Mouse (Mus musculus) MEL (cell line): Measurements from ENCODE around the gene Masp2. TPM values are rescaled to one million over a fixed set of nuclear protein-coding genes. Genes with fewer than 3 reads are reported as not detected.

Experiments used
- DNase-seq: peaks from one replicate; pipeline ENCODE4 v3.0.0; 2011; ENCODE audit warnings: low read depth, low spot score
- H3K27ac ChIP-seq: 2 replicates; pipeline ENCODE4 v1.5.1; 2012; ENCODE audit warnings: low read depth, mild to moderate bottlenecking, control low read depth, low read length, moderate library complexity; ENCODE audit not compliant: control insufficient read depth
- H3K27me3 ChIP-seq, 2 experiments: fragments of 150-350 bp in 1 of 2; sonication (generic) in 1 of 2; 2 replicates each; pipeline ENCODE4 v1.6.1; 2012; ENCODE audit warnings: low read length in 2 of 2, mild to moderate bottlenecking in 2 of 2, improper control_type of control experiment in 1 of 2, moderate library complexity in 1 of 2; ENCODE audit not compliant: insufficient read depth in 2 of 2, control insufficient read depth in 1 of 2
- H3K36me3 ChIP-seq, 2 experiments: 2 replicates each; pipeline ENCODE4 v1.6.1; 2012 to 2014; ENCODE audit warnings: low read length in 2 of 2, improper control_type of control experiment in 1 of 2, inconsistent platforms in 1 of 2, mild to moderate bottlenecking in 1 of 2; ENCODE audit not compliant: insufficient read depth in 2 of 2, control insufficient read depth in 1 of 2
- H3K4me1 ChIP-seq, 2 experiments: fragments of 150-350 bp in 1 of 2; sonication (generic) in 1 of 2; 2 replicates each; pipeline ENCODE4 v1.6.1; 2012; ENCODE audit warnings: low read length in 2 of 2, improper control_type of control experiment in 1 of 2, mild to moderate bottlenecking in 1 of 2; ENCODE audit not compliant: insufficient read depth in 2 of 2, control insufficient read depth in 1 of 2
- H3K4me3 ChIP-seq, 2 experiments: fragments of 150-350 bp in 1 of 2; sonication (generic) in 1 of 2; 2 replicates each; pipeline ENCODE4 v1.5.1; 2012; ENCODE audit warnings: low read depth in 2 of 2, low read length in 2 of 2, mild to moderate bottlenecking in 2 of 2, moderate library complexity in 2 of 2, control low read depth in 1 of 2, improper control_type of control experiment in 1 of 2; ENCODE audit not compliant: control insufficient read depth in 1 of 2, insufficient read depth in 1 of 2
- H3K79me2 ChIP-seq: 2 replicates; pipeline ENCODE4 v1.6.1; 2012; ENCODE audit warnings: mild to moderate bottlenecking, low read length, moderate library complexity; ENCODE audit not compliant: control insufficient read depth, poor library complexity, insufficient read depth
- H3K9ac ChIP-seq: 2 replicates; pipeline ENCODE4 v1.6.1; 2012; ENCODE audit warnings: low read depth, mild to moderate bottlenecking, control low read depth, low read length, moderate library complexity; ENCODE audit not compliant: control insufficient read depth, poor library complexity, severe bottlenecking
- H3K9me3 ChIP-seq: fragments of 150-350 bp; sonication (generic); replicated peaks from 2 replicates; pipeline ENCODE4 v1.6.1; 2012; ENCODE audit warnings: mild to moderate bottlenecking, low read length, improper control_type of control experiment, moderate library complexity; ENCODE audit not compliant: insufficient read depth
- EP300 ChIP-seq, 2 experiments: IDR thresholded peaks; 2 replicates each; pipeline ENCODE4 v1.6.1; 2011; ENCODE audit warnings: improper control_type of control experiment in 2 of 2, low read length in 2 of 2, low read depth in 1 of 2, mild to moderate bottlenecking in 1 of 2
- KAT2A ChIP-seq: conservative IDR thresholded peaks from 2 replicates; pipeline ENCODE4 v1.6.1; 2012; ENCODE audit warnings: low read depth, low read length, improper control_type of control experiment, inconsistent platforms
- MAX ChIP-seq: IDR thresholded peaks from 2 replicates; pipeline ENCODE4 v1.6.1; 2011; ENCODE audit warnings: low read length, improper control_type of control experiment
- MEF2A ChIP-seq: IDR thresholded peaks from 2 replicates; pipeline ENCODE4 v1.6.1; 2014; ENCODE audit warnings: low read depth, mild to moderate bottlenecking, inconsistent platforms, low read length, improper control_type of control experiment; ENCODE audit not compliant: poor library complexity, insufficient replicate concordance, severe bottlenecking; ENCODE audit errors: extremely low read depth
- MXI1 ChIP-seq: IDR thresholded peaks from 2 replicates; pipeline ENCODE4 v1.6.1; 2011; ENCODE audit warnings: mild to moderate bottlenecking, low read depth, low read length, improper control_type of control experiment
- NRF1 ChIP-seq: IDR thresholded peaks from 2 replicates; pipeline ENCODE4 v1.6.1; 2014; ENCODE audit warnings: low read depth, mild to moderate bottlenecking, inconsistent platforms, low read length, improper control_type of control experiment, moderate library complexity; ENCODE audit not compliant: poor library complexity, insufficient read depth, severe bottlenecking
- POLR2A ChIP-seq, 2 experiments: IDR thresholded peaks; 2 replicates each; pipeline ENCODE4 v1.6.1; 2011 to 2012; ENCODE audit warnings: low read length in 2 of 2, mild to moderate bottlenecking in 2 of 2, control low read depth in 1 of 2, improper control_type of control experiment in 1 of 2, low read depth in 1 of 2, moderate library complexity in 1 of 2; ENCODE audit not compliant: control insufficient read depth in 1 of 2, insufficient read depth in 1 of 2, poor library complexity in 1 of 2
- RAD21 ChIP-seq: IDR thresholded peaks from 2 replicates; pipeline ENCODE4 v1.6.1; 2011; ENCODE audit warnings: mild to moderate bottlenecking, low read depth, low read length, improper control_type of control experiment
- RCOR1 ChIP-seq: IDR thresholded peaks from 2 replicates; pipeline ENCODE4 v1.6.1; 2012; ENCODE audit warnings: low read depth, mild to moderate bottlenecking, inconsistent platforms, low read length, improper control_type of control experiment
- SMC3 ChIP-seq: IDR thresholded peaks from 2 replicates; pipeline ENCODE4 v1.6.1; 2011; ENCODE audit warnings: low read depth, low read length, improper control_type of control experiment
- TAL1 ChIP-seq: IDR thresholded peaks from 2 replicates; pipeline ENCODE4 v1.6.1; 2012; ENCODE audit warnings: mild to moderate bottlenecking, inconsistent platforms, low read length, moderate library complexity, mixed read lengths
- TCF12 ChIP-seq: IDR thresholded peaks from 2 replicates; pipeline ENCODE4 v1.6.1; 2014; ENCODE audit warnings: low read depth, mild to moderate bottlenecking, inconsistent platforms, low read length, improper control_type of control experiment, moderate library complexity
- UBTF ChIP-seq: IDR thresholded peaks from 2 replicates; pipeline ENCODE4 v1.6.1; 2012; ENCODE audit warnings: low read depth, mild to moderate bottlenecking, inconsistent platforms, low read length, improper control_type of control experiment, moderate library complexity, borderline replicate concordance; ENCODE audit not compliant: insufficient read depth
- ZC3H11A ChIP-seq: IDR thresholded peaks from 2 replicates; pipeline ENCODE4 v1.6.1; 2012; ENCODE audit warnings: low read depth, mild to moderate bottlenecking, inconsistent platforms, low read length, improper control_type of control experiment
- ZKSCAN1 ChIP-seq: IDR thresholded peaks from 2 replicates; pipeline ENCODE4 v1.6.1; 2012; ENCODE audit warnings: low read depth, mild to moderate bottlenecking, inconsistent platforms, low read length, improper control_type of control experiment, moderate library complexity
- polyA plus RNA-seq, 2 experiments: library from polyadenylated mRNA; stranded (reverse) in 1 of 2; unstranded in 1 of 2; fragments of >175 nt in 1 of 2; fragments of >200 nt in 1 of 2; gene quantifications; 2 replicates each; pipeline versions ENCODE4 v1.2.1 to v1.2.4; 2012; ENCODE audit warnings: low replicate concordance in 2 of 2, low read depth in 1 of 2; ENCODE audit not compliant: insufficient read length in 2 of 2, insufficient read depth in 1 of 2, missing spikeins in 1 of 2
- total RNA-seq: library from RNA; depleted of rRNA; stranded (reverse); fragments of 300-350 nt; gene quantifications from 2 replicates; pipeline ENCODE4 v1.2.3, GENCODE M21; 2012

Masp2 gene
- total and polyA plus RNA-seq, 3 experiments: 0.38 to 1.4 TPM; not detected in 1

DNA sequence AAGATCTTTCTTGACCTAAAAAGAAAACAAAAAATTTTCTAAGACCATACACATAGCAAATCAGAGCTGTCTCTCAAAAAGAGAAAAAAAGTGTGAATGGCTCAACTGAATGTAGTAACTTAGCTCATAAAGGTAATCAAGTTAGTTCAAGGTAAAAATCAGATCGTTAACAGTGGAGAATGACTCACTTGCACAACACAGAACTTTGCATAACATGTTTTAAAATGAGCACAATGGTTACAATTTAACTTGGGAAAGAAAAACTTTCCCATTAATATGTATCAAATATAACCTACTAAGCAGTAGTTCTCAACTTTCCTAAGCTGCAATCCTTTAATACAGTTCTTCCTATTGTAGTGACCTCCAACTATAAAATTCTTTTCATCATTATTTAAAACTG lies 18.4 kb downstream of the Masp2 start (continued):
- TF ChIP-seq EP300 (IDR thresholded peaks at IDR 0.05; ENCODE audit: low read depth in 1 of 2, low read length in 2 of 2) (no peak), MAX (no peak), TCF12 (no peak)

DNA sequence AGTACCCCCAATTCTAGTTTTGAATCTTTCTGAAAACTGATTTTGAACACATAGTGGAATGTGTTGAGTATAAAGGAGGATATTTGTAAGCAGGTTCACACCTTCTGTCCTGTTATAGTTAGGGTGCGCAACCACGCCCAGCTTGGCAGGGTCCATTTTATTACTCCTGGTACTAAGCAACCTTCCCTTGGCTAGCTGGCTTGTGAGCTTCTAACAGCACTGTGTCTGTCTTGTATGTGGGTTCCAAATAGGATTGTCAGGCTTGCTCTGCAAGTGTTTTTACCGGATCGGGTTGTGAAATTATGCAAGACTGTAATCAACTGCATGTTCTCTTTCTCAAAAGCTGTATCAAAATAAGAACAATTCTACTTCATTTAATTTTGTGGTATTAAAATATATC lies 20.1 kb downstream of the Masp2 start:
- Histone ChIP-seq H3K4me1 (peaks cover 2 to 27% of the 10 kb centered on the region in 2 experiments), H3K27me3 (no peaks in the 10 kb centered on the region), H3K79me2 (peaks cover 51% of the 10 kb centered on the region), H3K4me3 (no peak overlapping the region), H3K36me3 (peaks cover 56 to 58% of the 10 kb centered on the region in 2 experiments), H3K27ac (no peak overlapping the region), H3K9ac (no peak overlapping the region), H3K9me3 (no peaks in the 10 kb centered on the region)
- DNase-seq: no peak
- no peak for TF ChIP-seq RAD21
- TF ChIP-seq MEF2A: no peak
- TF ChIP-seq ZC3H11A: no peak
- TF ChIP-seq RCOR1: no peak
- TF ChIP-seq MXI1: no peak
- TF ChIP-seq TAL1: no peak
- TF ChIP-seq SMC3: no peak
- no peak for TF ChIP-seq UBTF
- TF ChIP-seq ZKSCAN1: no peak
- no peak for TF ChIP-seq KAT2A

DNA sequence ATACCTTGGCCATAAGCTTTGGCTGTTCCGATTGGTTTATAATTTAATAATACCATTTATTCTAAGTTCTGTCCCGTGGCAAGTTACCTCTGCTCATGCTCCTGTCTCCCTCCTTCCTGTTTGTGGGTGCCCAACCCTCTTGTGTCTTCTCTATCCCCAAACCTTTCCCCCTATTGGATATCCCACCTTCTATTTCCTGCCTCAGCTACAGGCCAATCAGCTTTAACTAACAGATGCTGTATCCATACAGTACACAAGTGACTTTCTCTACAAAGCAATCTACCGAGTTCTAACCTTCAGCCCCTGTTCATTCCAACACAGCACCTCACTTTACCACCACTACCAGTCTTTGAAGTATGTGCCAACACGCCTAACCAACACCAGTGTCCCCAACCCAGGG lies 21.3 kb downstream of the Masp2 start:
- Histone ChIP-seq H3K36me3 (peaks cover 52 to 54% of the 10 kb centered on the region in 2 experiments), H3K79me2 (peaks cover 51% of the 10 kb centered on the region), H3K9ac (no peak overlapping the region), H3K27ac (no peak overlapping the region), H3K27me3 (no peaks in the 10 kb centered on the region), H3K4me3 (no peak overlapping the region), H3K4me1 (peaks cover 2 to 29% of the 10 kb centered on the region in 2 experiments)
- no peak for DNase-seq
- TF ChIP-seq POLR2A (IDR thresholded peaks at IDR 0.05; ENCODE audit: control insufficient read depth in 1 of 2, insufficient read depth in 1 of 2, low read depth in 1 of 2, low read length in 2 of 2, poor library complexity in 1 of 2) (peak in 1 of 2 experiments; percentile 26; a peak in 2 of 4 replicates), NRF1 (no peak)
- TF ChIP-seq, all 39 proteins: peak for 1
- H3K9me3 ChIP-seq: no peaks in the 10 kb centered on the region
